Mouse (Mus musculus) CH12.LX (cell line): Measurements from ENCODE around the gene Galnt5. TPM values are rescaled to one million over a fixed set of nuclear protein-coding genes. Genes with fewer than 3 reads are reported as not detected.
A peak's percentile ranks its signal among the peaks of the same experiment; 100 is the strongest.

Experiments
- DNase-seq: peaks from one replicate; pipeline ENCODE4 v3.0.0-alpha.2; 2013; ENCODE audit errors: extremely low read depth
- H3K27ac ChIP-seq: 2 replicates; pipeline ENCODE4 v1.5.1; 2012; ENCODE audit warnings: low read depth, mild to moderate bottlenecking, control low read depth, moderate library complexity; ENCODE audit not compliant: insufficient read depth
- H3K27me3 ChIP-seq: replicated peaks from 2 replicates; pipeline ENCODE3; 2012; ENCODE audit warnings: inconsistent platforms
- H3K36me3 ChIP-seq, 2 experiments: replicated peaks in 1 of 2; 2 replicates each; pipeline versions ENCODE3 to v1.6.1; 2012; ENCODE audit warnings: inconsistent platforms in 1 of 2, low read length in 1 of 2, mild to moderate bottlenecking in 1 of 2, mixed read lengths in 1 of 2, moderate library complexity in 1 of 2; ENCODE audit not compliant: control insufficient read depth in 1 of 2, insufficient read depth in 1 of 2
- H3K4me1 ChIP-seq, 2 experiments: 2 replicates each; pipeline ENCODE4 v1.6.1; 2012; ENCODE audit warnings: inconsistent platforms in 1 of 2, moderate library complexity in 1 of 2; ENCODE audit not compliant: insufficient read depth in 2 of 2, control insufficient read depth in 1 of 2
- H3K4me2 ChIP-seq: 2 replicates; pipeline ENCODE4 v1.6.1; 2012; ENCODE audit warnings: low read depth, mild to moderate bottlenecking, control low read depth; ENCODE audit not compliant: poor library complexity, insufficient read depth, severe bottlenecking
- H3K4me3 ChIP-seq, 3 experiments: fragments of 150-350 bp in 1 of 3; sonication (generic) in 1 of 3; replicated peaks in 1 of 3; 2 replicates each; pipeline versions ENCODE3 to v1.5.1; 2011 to 2012; ENCODE audit warnings: low read depth in 2 of 3, low read length in 2 of 3, mild to moderate bottlenecking in 2 of 3, moderate library complexity in 2 of 3, control low read depth in 1 of 3, improper control_type of control experiment in 1 of 3, inconsistent platforms in 1 of 3, mixed read lengths in 1 of 3; ENCODE audit not compliant: poor library complexity in 1 of 3
- H3K79me2 ChIP-seq: replicated peaks from 2 replicates; pipeline ENCODE4 v1.6.1; 2012; ENCODE audit warnings: mild to moderate bottlenecking, moderate library complexity; ENCODE audit not compliant: control insufficient read depth, poor library complexity, insufficient read depth, severe bottlenecking; ENCODE audit errors: extremely low read depth
- H3K9ac ChIP-seq: 2 replicates; pipeline ENCODE4 v1.6.1; 2012; ENCODE audit warnings: low read depth, mild to moderate bottlenecking, control low read depth, moderate library complexity; ENCODE audit not compliant: insufficient read depth
- H3K9me3 ChIP-seq: replicated peaks from 2 replicates; pipeline ENCODE3; 2012; ENCODE audit warnings: low read length, inconsistent platforms, mixed read lengths
- BHLHE40 ChIP-seq: IDR thresholded peaks from 2 replicates; pipeline ENCODE4 v1.6.1; 2011; ENCODE audit warnings: mild to moderate bottlenecking, low read depth, low read length, improper control_type of control experiment
- CHD1 ChIP-seq: IDR thresholded peaks from 2 replicates; pipeline ENCODE4 v1.6.1; 2012; ENCODE audit warnings: low read depth, low read length, improper control_type of control experiment, inconsistent platforms
- CTCF ChIP-seq, 2 experiments: IDR thresholded peaks in 1 of 2; conservative IDR thresholded peaks in 1 of 2; 2 replicates each; pipeline ENCODE4 v1.5.1; 2011 to 2012; ENCODE audit warnings: low read depth in 2 of 2, low read length in 2 of 2, improper control_type of control experiment in 1 of 2, inconsistent platforms in 1 of 2, mild to moderate bottlenecking in 1 of 2, moderate library complexity in 1 of 2
- E2F4 ChIP-seq: IDR thresholded peaks from 2 replicates; pipeline ENCODE4 v1.6.1; 2011; ENCODE audit warnings: low read depth, low read length, improper control_type of control experiment; ENCODE audit not compliant: insufficient replicate concordance
- ELF1 ChIP-seq: IDR thresholded peaks from 2 replicates; pipeline ENCODE4 v1.6.1; 2014; ENCODE audit warnings: low read depth, mild to moderate bottlenecking, inconsistent platforms, low read length, improper control_type of control experiment
- IRF4 ChIP-seq: IDR thresholded peaks from 2 replicates; pipeline ENCODE4 v1.6.1; 2014; ENCODE audit warnings: low read depth, mild to moderate bottlenecking, inconsistent platforms, low read length, improper control_type of control experiment
- MAX ChIP-seq: IDR thresholded peaks from 2 replicates; pipeline ENCODE4 v1.6.1; 2011; ENCODE audit warnings: low read length, improper control_type of control experiment
- MAZ ChIP-seq: IDR thresholded peaks from 2 replicates; pipeline ENCODE4 v1.6.1; 2012; ENCODE audit warnings: low read depth, mild to moderate bottlenecking, inconsistent platforms, low read length, improper control_type of control experiment, moderate library complexity
- MEF2A ChIP-seq: IDR thresholded peaks from 2 replicates; pipeline ENCODE4 v1.6.1; 2014; ENCODE audit warnings: low read depth, mild to moderate bottlenecking, inconsistent platforms, low read length, improper control_type of control experiment, borderline replicate concordance
- NRF1 ChIP-seq: IDR thresholded peaks from 2 replicates; pipeline ENCODE4 v1.6.1; 2014; ENCODE audit warnings: low read depth, mild to moderate bottlenecking, inconsistent platforms, low read length, improper control_type of control experiment, moderate library complexity
- PAX5 ChIP-seq: IDR thresholded peaks from 2 replicates; pipeline ENCODE4 v1.6.1; 2012; ENCODE audit warnings: low read length, inconsistent platforms, mixed read lengths
- POLR2A ChIP-seq: IDR thresholded peaks from 2 replicates; pipeline ENCODE4 v1.6.1; 2011; ENCODE audit warnings: low read depth, mild to moderate bottlenecking, improper control_type of control experiment, low read length
- POLR2AphosphoS2 ChIP-seq: IDR thresholded peaks from 2 replicates; pipeline ENCODE4 v1.6.1; 2011; ENCODE audit warnings: low read depth, low read length, improper control_type of control experiment
- RAD21 ChIP-seq: IDR thresholded peaks from 2 replicates; pipeline ENCODE4 v1.6.1; 2011; ENCODE audit warnings: low read depth, mild to moderate bottlenecking, low read length, improper control_type of control experiment, moderate library complexity
- SMC3 ChIP-seq: IDR thresholded peaks from 2 replicates; pipeline ENCODE4 v1.6.1; 2011; ENCODE audit warnings: low read depth, low read length, improper control_type of control experiment
- TBP ChIP-seq: conservative IDR thresholded peaks from 2 replicates; pipeline ENCODE4 v1.6.1; 2011; ENCODE audit warnings: low read depth, low read length, improper control_type of control experiment
- UBTF ChIP-seq: IDR thresholded peaks from 2 replicates; pipeline ENCODE4 v1.6.1; 2012; ENCODE audit warnings: low read depth, mild to moderate bottlenecking, inconsistent platforms, low read length, improper control_type of control experiment, moderate library complexity
- ZC3H11A ChIP-seq: IDR thresholded peaks from 2 replicates; pipeline ENCODE4 v1.6.1; 2012; ENCODE audit warnings: low read depth, mild to moderate bottlenecking, inconsistent platforms, low read length, improper control_type of control experiment
- ZMIZ1 ChIP-seq: IDR thresholded peaks from 2 replicates; pipeline ENCODE4 v1.6.1; 2012; ENCODE audit warnings: low read depth, mild to moderate bottlenecking, inconsistent platforms, low read length, improper control_type of control experiment
- dilution Hi-C: fragments of 300-500 bp; cut with MboI; formaldehyde crosslinking; loops from 2 replicates; pipeline ENCODE4 v1.14.3; 2020; ENCODE audit warnings: low sequenced_read_pairs; ENCODE audit not compliant: extremely low pct_unique_long_range_greater_than_20kb, extremely low pct_ligation_motif_present
- in situ Hi-C: fragments of 300-500 bp; cut with MboI; formaldehyde crosslinking; loops from 3 replicates; pipeline ENCODE4 v1.14.3; 2019; ENCODE audit warnings: low sequenced_read_pairs, low pct_ligation_motif_present, low pct_unique_long_range_greater_than_20kb, mixed read lengths
- polyA plus RNA-seq: library from polyadenylated mRNA; unstranded; fragments of >175 nt; gene quantifications from 2 replicates; pipeline ENCODE4 v1.2.1, GENCODE M21; 2012; ENCODE audit warnings: low read depth; ENCODE audit not compliant: insufficient read length
- total RNA-seq, 2 experiments: library from RNA; depleted of rRNA; stranded (reverse); fragments of 300-350 nt in 1 of 2; fragments of >200 nt in 1 of 2; gene quantifications; 2 replicates each; pipeline ENCODE4 v1.2.3; 2012 to 2014

Galnt5 gene
- total and polyA plus RNA-seq, 3 experiments = not detected

DNA sequence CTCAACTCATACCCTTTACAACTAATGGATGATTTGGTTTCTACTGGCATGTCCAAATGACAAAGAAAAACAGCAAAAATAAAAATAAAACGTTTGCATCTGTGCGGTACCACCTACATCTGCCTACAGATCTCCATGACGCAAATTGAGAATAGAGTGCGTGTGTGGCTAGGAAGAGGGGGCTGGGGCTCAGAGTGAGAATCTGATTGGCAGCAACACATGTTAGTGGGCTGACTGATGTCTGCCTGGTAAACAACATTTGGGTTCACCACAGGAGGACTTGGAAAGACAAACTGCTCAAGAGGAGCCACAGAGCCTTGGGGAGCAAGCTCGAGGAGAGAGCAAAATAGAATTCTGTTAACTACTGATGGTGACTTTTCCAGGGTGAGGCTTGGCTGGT, 36.9 kb upstream of the Galnt5 start:
- in situ Hi-C loops = no loop called here
- H3K4me2 ChIP-seq = peak overlapping the region; percentile 75; the same call in 1 of the 2 replicates
- H3K36me3 ChIP-seq = no peaks in the 10 kb centered on the region
- H3K27me3 ChIP-seq = no peaks in the 10 kb centered on the region
- TF ChIP-seq UBTF (no peak), POLR2A (no peak), POLR2AphosphoS2 (no peak), BHLHE40 (no peak), NRF1 (no peak), PAX5 (no peak), MAZ (no peak), ZMIZ1 (no peak), IRF4 (no peak), E2F4 (no peak), ZC3H11A (no peak), CHD1 (no peak), MAX (no peak)
- TF ChIP-seq, all 38 proteins: peak for 0
- no peaks in the 10 kb centered on the region for H3K9me3 ChIP-seq
- dilution Hi-C loops = no loop called here
- no peak overlapping the region for H3K4me3 ChIP-seq
- H3K9ac ChIP-seq = no peak overlapping the region
- no peak for DNase-seq
- H3K4me1 ChIP-seq = no peaks in the 10 kb centered on the region
- H3K79me2 ChIP-seq = no peaks in the 10 kb centered on the region
- H3K27ac ChIP-seq = no peak overlapping the region

DNA sequence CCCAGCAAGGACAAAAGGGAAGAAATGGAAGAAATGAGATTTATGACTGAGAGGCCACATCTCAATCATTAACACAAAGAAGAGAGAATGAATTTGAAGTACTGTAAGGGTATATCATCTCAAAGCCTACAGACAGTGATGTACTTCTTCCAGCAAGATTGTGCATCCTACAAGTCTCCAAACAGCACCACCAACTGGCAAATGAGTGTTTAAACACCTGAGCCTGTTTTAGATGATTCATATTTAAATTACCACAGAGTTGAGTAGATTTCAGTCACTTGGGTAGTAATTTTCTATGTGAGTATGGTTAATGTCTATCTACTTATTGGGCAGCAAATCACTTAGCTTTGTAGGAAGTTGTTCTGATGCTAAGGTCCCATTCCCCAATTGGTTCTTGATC, 15.4 kb upstream of the Galnt5 start:
- Histone ChIP-seq H3K27ac (no peak overlapping the region), H3K9ac (no peak overlapping the region), H3K36me3 (no peaks in the 10 kb centered on the region)
- in situ Hi-C loops = no loop called here
- TF ChIP-seq ELF1 (no peak), CTCF (conservative IDR thresholded peaks at IDR 0.05 in 1 of 2, IDR thresholded peaks at IDR 0.05 in 1 of 2; ENCODE audit: low read depth in 2 of 2, low read length in 2 of 2) (peak; percentile 12 to 59; a peak in 2 of 4 replicates), BHLHE40 (no peak), SMC3 (no peak), TBP (no peak), RAD21 (peak; percentile 36), POLR2AphosphoS2 (no peak), MEF2A (no peak)
- TF ChIP-seq, all 38 proteins: peak for 2
- Histone ChIP-seq H3K4me2 (no peak overlapping the region), H3K9me3 (no peaks in the 10 kb centered on the region), H3K79me2 (no peaks in the 10 kb centered on the region), H3K4me1 (no peaks in the 10 kb centered on the region), H3K27me3 (no peaks in the 10 kb centered on the region), H3K4me3 (no peak overlapping the region)
- dilution Hi-C loops = no loop called here
- DNase-seq = peak; percentile 6
